Mouse (Mus musculus) lung, postnatal 0 days (tissue): ENCODE measurements at regions not wholly inside any gene's neighbourhood (a gene's known extent, or its start where the extent isn't known, plus 50 kb on each side); places are given as distances from the start of the nearest gene placed in this dataset.

Source experiments
- ATAC-seq: fragments of 200-750 bp; cut with Nextera tagmentation; 2 replicates; pipeline ENCODE4 v1.8.0; 2017; ENCODE audit warnings: moderate library complexity
- DNase-seq: peaks from one replicate; pipeline ENCODE4 v3.0.0-alpha.2; 2016; ENCODE audit warnings: low spot score
- H3K27ac ChIP-seq: fragments of 300-500 bp; sonication (generic); 2 replicates; pipeline ENCODE4 v1.5.1; 2014; ENCODE audit warnings: antibody characterized with exemption, mild to moderate bottlenecking, low read length, mixed read lengths
- H3K27me3 ChIP-seq: fragments of 300-500 bp; sonication (generic); replicated peaks from 2 replicates; pipeline ENCODE4 v1.6.1; 2014; ENCODE audit warnings: low read length, mixed read lengths; ENCODE audit not compliant: insufficient read depth
- H3K36me3 ChIP-seq: fragments of 300-500 bp; sonication (generic); 2 replicates; pipeline ENCODE4 v1.6.1; 2014; ENCODE audit warnings: low read length, mixed read lengths; ENCODE audit not compliant: insufficient read depth
- H3K4me1 ChIP-seq: fragments of 300-500 bp; sonication (generic); 2 replicates; pipeline ENCODE4 v1.6.1; 2014; ENCODE audit warnings: antibody characterized with exemption, low read depth, low read length, mixed read lengths; ENCODE audit not compliant: insufficient read depth
- H3K4me2 ChIP-seq: fragments of 300-500 bp; sonication (generic); replicated peaks from 2 replicates; pipeline ENCODE4 v1.6.1; 2014; ENCODE audit warnings: low read depth, mild to moderate bottlenecking, low read length, moderate library complexity, mixed read lengths
- H3K4me3 ChIP-seq: fragments of 300-500 bp; sonication (generic); 2 replicates; pipeline ENCODE4 v1.5.1; 2014; ENCODE audit warnings: low read depth, low read length
- H3K9ac ChIP-seq: fragments of 300-500 bp; sonication (generic); replicated peaks from 2 replicates; pipeline ENCODE4 v1.6.1; 2014; ENCODE audit warnings: low read depth, mild to moderate bottlenecking
- H3K9me3 ChIP-seq: fragments of 300-500 bp; sonication (generic); 2 replicates; pipeline ENCODE4 v1.6.1; 2016; ENCODE audit warnings: low read length, mixed read lengths
- CTCF ChIP-seq: IDR thresholded peaks from 2 replicates; pipeline ENCODE4 v1.5.1; 2016; ENCODE audit warnings: antibody characterized with exemption, mild to moderate bottlenecking
- EP300 ChIP-seq: IDR thresholded peaks from 2 replicates; pipeline ENCODE4 v1.6.1; 2016; ENCODE audit warnings: antibody characterized with exemption, mild to moderate bottlenecking, control low read depth
- WGBS: fragments of 180-500 bp; shearing (Covaris S2); extraction: QIAGEN DNeasy Blood & Tissue Kit; methylation state at CpG from one replicate; pipeline ENCODE4 v1.1.7; 2014; 5-methylcytosine and 5-hydroxymethylcytosine counted together

- DNase-seq (no peak), ATAC-seq (no peak)
- Histone ChIP-seq H3K4me3 (no peak overlapping the region), H3K27ac (no peak overlapping the region), H3K27me3 (no peaks in the 10 kb centered on the region), H3K4me2 (no peak overlapping the region), H3K36me3 (no peaks in the 10 kb centered on the region), H3K4me1 (no peaks in the 10 kb centered on the region), H3K9ac (no peak overlapping the region), H3K9me3 (no peaks in the 10 kb centered on the region)
- TF ChIP-seq CTCF (no peak), EP300 (no peak)
- WGBS: 28% methylated on average over 20 of the region's 20 CpGs
Measured at GRCm38 (mm10) chr12:117345088-117345977, 170.9 kb upstream of the Rapgef5 start.

DNA sequence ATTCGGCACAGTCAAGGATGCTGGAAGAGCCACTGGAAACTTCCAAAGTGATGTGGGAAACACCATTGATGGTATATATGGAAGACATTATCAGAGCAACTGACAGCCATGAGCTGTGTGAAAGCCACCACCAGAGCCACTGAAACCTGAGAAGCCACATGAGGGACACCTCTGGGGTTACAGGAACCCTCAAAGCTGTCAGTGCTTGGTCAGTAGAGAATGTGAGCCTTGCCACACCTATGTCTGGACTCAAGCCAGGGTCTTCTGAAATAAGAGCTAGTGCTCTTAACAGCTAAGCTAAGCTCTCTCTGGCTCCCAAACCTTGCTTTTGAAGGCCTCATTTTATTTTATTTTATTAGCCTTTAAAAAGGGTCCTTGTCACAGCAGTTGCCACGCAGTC lies 170.2 kb upstream of the Rapgef5 start:
- TF ChIP-seq CTCF (no peak), EP300 (no peak)
- H3K27ac ChIP-seq: no peak overlapping the region
- no peak overlapping the region for H3K4me2 ChIP-seq
- H3K36me3 ChIP-seq: no peaks in the 10 kb centered on the region
- no peak for DNase-seq
- H3K9ac ChIP-seq: no peak overlapping the region
- H3K4me3 ChIP-seq: no peak overlapping the region
- H3K4me1 ChIP-seq: no peaks in the 10 kb centered on the region
- no peaks in the 10 kb centered on the region for H3K9me3 ChIP-seq
- WGBS: 79% methylated on average over 2 of the region's 2 CpGs
- no peaks in the 10 kb centered on the region for H3K27me3 ChIP-seq
- ATAC-seq: no peak

GRCm38 (mm10) chr12:117347135-117347534 lies 169.1 kb upstream of the Rapgef5 start:
- ATAC-seq (no peak), DNase-seq (no peak)
- H3K27me3 ChIP-seq: no peaks in the 10 kb centered on the region
- no peaks in the 10 kb centered on the region for H3K4me1 ChIP-seq
- H3K9me3 ChIP-seq: no peaks in the 10 kb centered on the region
- no peak for TF ChIP-seq EP300
- no peaks in the 10 kb centered on the region for H3K36me3 ChIP-seq
- no peak overlapping the region for H3K4me2 ChIP-seq
- H3K9ac ChIP-seq: no peak overlapping the region
- no peak overlapping the region for H3K4me3 ChIP-seq
- WGBS: 30% methylated on average over 3 of the region's 3 CpGs
- no peak overlapping the region for H3K27ac ChIP-seq

DNA sequence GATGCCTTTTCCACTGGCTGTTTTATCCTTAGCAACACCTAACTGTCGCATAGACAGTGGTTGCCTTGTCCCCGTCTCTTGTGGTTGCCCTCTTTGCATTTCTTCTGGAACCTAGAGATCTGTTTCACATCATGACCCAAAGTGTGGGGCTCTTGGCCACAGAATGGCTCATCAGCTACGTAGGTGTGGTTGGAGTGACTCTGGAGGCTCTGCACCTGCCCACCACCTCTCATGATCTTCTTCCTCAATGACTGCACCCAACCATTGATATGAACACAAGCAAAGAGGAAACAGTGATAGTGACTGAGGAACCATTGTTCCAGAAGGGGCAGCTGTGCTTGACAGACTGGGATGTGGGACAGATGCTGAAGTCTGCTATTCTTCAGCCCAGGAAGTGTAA lies 167.8 kb upstream of the Rapgef5 start:
- no peak for DNase-seq
- H3K4me2 ChIP-seq: no peak overlapping the region
- ATAC-seq: no peak
- no peak for TF ChIP-seq EP300
- TF ChIP-seq CTCF: no peak
- no peak overlapping the region for H3K9ac ChIP-seq
- 86% methylated on average over 3 of the region's 3 CpGs for WGBS
- H3K4me3 ChIP-seq: no peak overlapping the region
- no peaks in the 10 kb centered on the region for H3K36me3 ChIP-seq
- no peaks in the 10 kb centered on the region for H3K9me3 ChIP-seq
- H3K27me3 ChIP-seq: no peaks in the 10 kb centered on the region
- H3K27ac ChIP-seq: no peak overlapping the region
- no peaks in the 10 kb centered on the region for H3K4me1 ChIP-seq

GRCm38 (mm10) chr12:117351900-117352299 lies 164.4 kb upstream of the Rapgef5 start:
- WGBS: 18% methylated on average over 5 of the region's 5 CpGs
- DNase-seq (no peak), ATAC-seq (no peak)
- Histone ChIP-seq H3K9me3 (no peaks in the 10 kb centered on the region), H3K4me1 (no peaks in the 10 kb centered on the region), H3K27me3 (no peaks in the 10 kb centered on the region), H3K9ac (no peak overlapping the region), H3K27ac (no peak overlapping the region), H3K4me2 (no peak overlapping the region), H3K4me3 (no peak overlapping the region), H3K36me3 (no peaks in the 10 kb centered on the region)
- TF ChIP-seq CTCF (no peak), EP300 (no peak)

- no peaks in the 10 kb centered on the region for H3K27me3 ChIP-seq
- TF ChIP-seq EP300: no peak
- DNase-seq: no peak
- no peak overlapping the region for H3K9ac ChIP-seq
- no peak overlapping the region for H3K27ac ChIP-seq
- no peak overlapping the region for H3K4me3 ChIP-seq
- WGBS: 47% methylated on average over 3 of the region's 3 CpGs
- no peaks in the 10 kb centered on the region for H3K36me3 ChIP-seq
- H3K9me3 ChIP-seq: no peaks in the 10 kb centered on the region
- ATAC-seq: no peak
- H3K4me2 ChIP-seq: no peak overlapping the region
- no peaks in the 10 kb centered on the region for H3K4me1 ChIP-seq
Measured at GRCm38 (mm10) chr12:117352511-117352910, 163.8 kb upstream of the Rapgef5 start.

- H3K27me3 ChIP-seq: no peaks in the 10 kb centered on the region
- peak; percentile 43 for DNase-seq
- no peaks in the 10 kb centered on the region for H3K4me1 ChIP-seq
- no peak overlapping the region for H3K9ac ChIP-seq
- no peaks in the 10 kb centered on the region for H3K9me3 ChIP-seq
- H3K36me3 ChIP-seq: no peaks in the 10 kb centered on the region
- no peak overlapping the region for H3K27ac ChIP-seq
- H3K4me2 ChIP-seq: no peak overlapping the region
- ATAC-seq: no peak
- TF ChIP-seq CTCF (peak; percentile 80), EP300 (no peak)
- no peak overlapping the region for H3K4me3 ChIP-seq
Measured at GRCm38 (mm10) chr12:117352938-117353337, 163.3 kb upstream of the Rapgef5 start.
